Mouse (Mus musculus): ENCODE measurements around the gene Zfp605.
"Not testable (repeated sequence)": the region's sequence is repeated elsewhere in the genome, so short reads cannot be mapped to it uniquely, and the experiment has no call there.

Gene Zfp605

GRCm38 (mm10) chr5:110109991-110110441, at the start of gene Zfp605:
Gene Zfp605, plus strand, starts transcription at chr5:110110092.
- peak; percentile 80 to 84 for DNase-seq (ENCODE audit: low spot score in 2 of 2)

- not testable (repeated sequence) for DNase-seq (ENCODE audit: low spot score in 2 of 2)
Observed at GRCm38 (mm10) chr5:110072413-110072812, 37.5 kb upstream of the Zfp605 start, which contains the start of gene Gm17655. Gene Gm17655, minus strand, starts transcription at chr5:110072513.

DNA sequence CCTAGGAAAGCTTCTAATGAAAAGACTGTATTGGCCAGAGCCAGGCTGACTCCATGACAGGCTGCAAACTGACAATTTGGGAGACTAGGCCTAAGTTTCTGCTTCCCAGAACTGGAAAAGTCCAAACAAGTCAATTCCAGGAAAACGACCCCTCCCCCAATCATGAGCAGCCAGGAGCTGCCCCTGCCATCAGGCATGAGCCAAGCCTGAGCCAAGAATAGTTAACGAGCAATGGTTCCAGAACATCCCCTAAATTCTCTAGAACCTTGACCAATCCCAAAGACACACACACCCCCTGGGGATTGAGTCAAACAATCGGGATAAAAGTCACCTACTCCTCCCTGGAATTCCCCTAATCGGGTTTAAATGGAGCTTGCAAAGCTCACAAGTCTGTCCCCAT, 26.9 kb upstream of the Zfp605 start:
- no peak for DNase-seq (ENCODE audit: low spot score in 2 of 2)

- no peak for DNase-seq (ENCODE audit: low spot score in 2 of 2)
Observed at GRCm38 (mm10) chr5:110086161-110086866, 23.6 kb upstream of the Zfp605 start.

DNA sequence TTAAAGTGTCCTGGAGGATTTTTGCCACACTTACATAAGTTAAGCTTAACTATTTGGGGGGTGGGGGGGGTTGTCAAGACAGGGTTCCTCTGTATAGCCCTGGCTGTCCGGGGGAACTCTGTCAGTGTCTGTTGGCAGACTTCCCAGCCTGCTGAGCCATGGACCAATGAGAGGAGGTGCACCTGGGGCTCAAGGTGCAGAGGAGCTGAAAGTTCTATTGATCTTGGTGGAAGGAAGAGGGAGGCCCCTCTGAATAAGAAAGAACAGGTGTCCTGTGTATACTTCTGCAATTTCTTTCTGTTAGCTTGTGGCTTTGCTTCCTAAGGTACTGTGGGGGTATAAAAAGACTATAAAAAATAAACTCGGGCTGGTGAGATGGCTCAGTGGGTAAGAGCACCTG, 18.3 kb upstream of the Zfp605 start:
- DNase-seq (ENCODE audit: low spot score in 2 of 2) = no peak

DNA sequence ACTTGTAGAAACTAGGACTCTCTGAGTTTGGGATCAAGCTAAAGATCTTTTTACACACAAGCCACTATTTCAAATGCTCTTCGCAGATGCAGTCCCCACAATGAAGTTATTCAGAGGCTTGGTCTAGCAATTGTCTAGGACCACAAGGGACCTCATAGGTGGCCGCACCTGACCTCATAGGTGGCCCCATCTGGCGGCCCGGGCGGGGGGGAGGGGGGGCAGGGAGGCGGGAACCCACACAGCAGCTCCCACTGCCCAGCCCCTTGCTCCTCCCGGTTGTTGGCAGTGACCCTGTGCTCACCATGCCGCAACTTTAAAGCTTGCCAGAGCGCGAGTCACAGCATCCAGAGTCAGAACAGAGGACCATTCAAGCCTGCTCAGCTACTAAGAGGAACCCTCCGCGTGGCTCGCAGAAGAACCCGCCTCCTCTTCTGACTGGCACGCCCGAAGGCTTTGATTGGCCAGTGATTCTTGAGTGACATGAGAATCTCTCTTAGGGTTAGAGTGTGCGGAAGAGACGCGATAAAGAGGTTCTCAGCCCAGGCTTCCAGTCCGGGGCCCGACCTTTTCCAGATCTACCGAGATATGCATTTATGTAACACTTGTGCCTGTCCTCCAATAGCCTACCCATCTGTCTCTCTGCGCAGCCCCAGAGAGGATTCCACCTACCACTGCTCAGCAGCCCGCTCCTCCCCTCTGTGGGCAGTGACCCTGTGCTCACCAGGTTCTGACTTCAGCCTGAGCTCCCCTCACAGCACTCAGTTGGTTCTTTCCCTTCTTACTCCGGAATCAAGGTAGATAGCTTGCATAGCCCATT, 15.7 kb upstream of the Zfp605 start, which contains the start of gene Gm35315:
TSS of gene Gm35315 (minus strand) at position 391 of the 817 bp plus-strand sequence.
- peak; percentile 76 to 86 for DNase-seq (ENCODE audit: low spot score in 2 of 2)

DNA sequence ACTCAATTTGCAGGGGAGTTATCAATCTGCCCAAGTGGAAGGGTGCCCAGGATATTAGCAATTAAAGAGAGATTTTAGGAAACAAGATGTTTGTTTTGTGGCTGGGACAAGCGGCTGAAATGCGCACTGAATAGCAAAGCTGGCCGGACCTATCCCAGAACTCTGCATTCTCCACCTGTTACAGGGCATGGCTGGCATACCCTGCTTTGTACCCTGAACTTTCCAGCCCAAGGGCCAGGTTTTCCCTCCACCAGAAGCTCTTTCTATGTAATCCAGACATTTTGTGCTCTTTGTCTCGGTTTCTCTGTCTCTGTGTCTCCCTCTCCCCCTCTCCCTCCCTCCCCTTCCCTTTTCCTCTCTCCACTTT, 15.1 kb upstream of the Zfp605 start:
- DNase-seq (ENCODE audit: low spot score in 2 of 2) = no peak

DNA sequence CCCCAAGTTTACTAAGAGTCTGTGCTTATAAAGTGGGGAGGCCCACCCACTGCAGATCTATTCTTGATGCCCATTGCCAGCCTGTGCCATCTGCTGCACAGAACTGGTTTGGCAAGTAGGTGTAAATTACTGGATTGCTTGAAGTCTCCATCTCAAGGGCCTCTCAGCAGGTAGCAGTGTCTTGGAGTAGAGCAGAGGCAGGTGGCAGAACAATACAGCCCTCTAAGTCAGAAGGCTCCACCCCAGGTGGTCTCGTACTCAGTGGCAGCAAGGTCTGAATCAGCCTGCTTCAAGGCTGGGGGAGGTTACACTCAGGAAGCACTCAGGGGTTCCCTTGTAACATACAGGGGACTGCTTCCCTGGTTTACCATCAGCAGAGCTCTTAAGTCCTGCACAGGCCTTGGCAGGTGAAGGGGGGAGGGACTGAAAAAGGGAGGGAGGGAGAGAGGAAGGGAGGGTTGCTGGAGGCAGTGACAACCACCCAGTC, 10.9 kb upstream of the Zfp605 start:
- DNase-seq (ENCODE audit: low spot score in 2 of 2) = no peak

DNA sequence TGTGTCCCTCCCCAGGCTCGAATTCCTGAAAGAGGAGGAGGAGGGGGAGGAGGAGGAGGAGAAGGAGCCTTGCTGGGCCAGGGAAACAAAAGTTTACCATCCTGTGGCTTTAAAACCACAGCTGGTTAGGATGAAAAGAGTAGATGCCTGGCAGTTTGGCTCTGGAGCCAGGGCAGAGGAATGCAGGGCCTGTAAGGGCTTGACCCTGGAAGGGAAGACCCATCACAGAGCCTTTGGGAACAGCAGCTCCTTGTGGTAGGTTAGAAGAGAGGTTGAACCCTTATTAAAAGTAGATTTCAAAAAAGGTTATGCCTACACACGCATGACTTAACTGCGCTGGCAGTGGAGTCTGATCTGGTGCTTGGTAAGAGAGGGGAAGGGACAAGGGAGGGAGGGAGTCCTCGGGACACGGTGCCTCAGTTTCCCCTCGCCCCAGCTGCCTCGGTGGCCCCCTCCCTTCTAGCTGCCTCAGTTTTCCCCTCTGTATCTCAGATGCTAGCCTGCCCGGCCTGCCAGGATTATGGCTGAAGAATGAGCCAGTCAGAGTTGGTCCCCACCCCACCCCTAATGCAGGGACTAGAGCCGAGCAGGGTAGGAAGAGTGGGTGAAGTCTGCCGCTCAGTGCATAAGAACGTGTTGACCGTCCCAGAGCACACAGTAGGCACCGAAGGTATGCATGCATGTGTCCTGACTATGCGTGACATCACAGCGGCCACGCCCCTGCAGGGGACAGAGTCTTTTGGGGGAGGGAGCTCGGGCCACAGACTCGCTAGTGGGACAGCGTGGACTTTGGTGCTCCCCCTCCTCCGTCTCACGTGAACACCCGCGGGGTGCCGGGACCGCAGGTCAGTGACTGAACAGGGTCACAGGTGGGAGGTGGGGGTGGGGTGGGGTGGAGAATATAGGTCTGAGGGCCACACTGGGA, 10.0 kb upstream of the Zfp605 start, which contains the start of gene Plcxd1:
TSS of gene Plcxd1 (plus strand) at position 314 of the 925 bp plus-strand sequence.
- DNase-seq (ENCODE audit: low spot score in 2 of 2) = no peak

DNA sequence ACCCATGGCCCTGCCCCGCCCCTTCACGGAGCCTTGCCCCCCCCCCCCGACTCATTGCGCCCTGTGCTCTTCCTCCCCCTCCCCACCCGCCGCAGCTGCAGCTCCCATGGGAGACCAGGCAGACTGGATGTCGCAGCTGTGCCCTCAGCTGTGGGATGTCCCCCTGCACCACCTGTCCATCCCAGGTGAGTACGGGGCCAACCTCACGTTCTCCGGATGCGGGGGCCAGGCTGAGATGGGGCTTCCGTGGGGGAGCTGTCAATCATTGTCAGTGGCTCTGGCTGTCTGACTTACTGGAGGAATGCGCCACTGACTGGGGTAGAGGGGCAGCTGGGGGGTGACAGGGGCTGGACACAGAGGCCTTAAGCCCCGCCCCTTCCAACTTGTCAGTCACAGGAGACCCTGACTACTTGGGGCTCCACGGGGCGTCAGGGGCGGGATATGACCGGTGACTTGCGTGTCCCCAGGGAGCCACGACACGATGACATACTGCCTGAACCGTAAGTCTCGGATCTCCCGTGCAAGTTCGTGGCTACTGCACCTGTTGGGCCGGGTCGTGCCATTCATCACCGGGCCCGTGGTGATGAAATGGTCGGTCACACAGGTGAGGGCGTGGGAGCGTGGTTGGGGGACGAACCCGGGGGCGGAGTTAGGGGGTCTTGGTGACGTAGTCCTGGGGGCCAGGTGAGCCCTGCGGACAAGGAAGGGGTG, 8.8 kb upstream of the Zfp605 start:
- DNase-seq (ENCODE audit: low spot score in 2 of 2) = no peak

GRCm38 (mm10) chr5:110101716-110102347, 8.1 kb upstream of the Zfp605 start:
- DNase-seq (ENCODE audit: low spot score in 2 of 2) = no peak

- no peak for DNase-seq (ENCODE audit: low spot score in 2 of 2)
Observed at GRCm38 (mm10) chr5:110102429-110102828, 7.5 kb upstream of the Zfp605 start.

GRCm38 (mm10) chr5:110102853-110103625, 6.9 kb upstream of the Zfp605 start:
- no peak for DNase-seq (ENCODE audit: low spot score in 2 of 2)

- no peak for DNase-seq (ENCODE audit: low spot score in 2 of 2)
Observed at GRCm38 (mm10) chr5:110103901-110104615, 5.8 kb upstream of the Zfp605 start.

DNA sequence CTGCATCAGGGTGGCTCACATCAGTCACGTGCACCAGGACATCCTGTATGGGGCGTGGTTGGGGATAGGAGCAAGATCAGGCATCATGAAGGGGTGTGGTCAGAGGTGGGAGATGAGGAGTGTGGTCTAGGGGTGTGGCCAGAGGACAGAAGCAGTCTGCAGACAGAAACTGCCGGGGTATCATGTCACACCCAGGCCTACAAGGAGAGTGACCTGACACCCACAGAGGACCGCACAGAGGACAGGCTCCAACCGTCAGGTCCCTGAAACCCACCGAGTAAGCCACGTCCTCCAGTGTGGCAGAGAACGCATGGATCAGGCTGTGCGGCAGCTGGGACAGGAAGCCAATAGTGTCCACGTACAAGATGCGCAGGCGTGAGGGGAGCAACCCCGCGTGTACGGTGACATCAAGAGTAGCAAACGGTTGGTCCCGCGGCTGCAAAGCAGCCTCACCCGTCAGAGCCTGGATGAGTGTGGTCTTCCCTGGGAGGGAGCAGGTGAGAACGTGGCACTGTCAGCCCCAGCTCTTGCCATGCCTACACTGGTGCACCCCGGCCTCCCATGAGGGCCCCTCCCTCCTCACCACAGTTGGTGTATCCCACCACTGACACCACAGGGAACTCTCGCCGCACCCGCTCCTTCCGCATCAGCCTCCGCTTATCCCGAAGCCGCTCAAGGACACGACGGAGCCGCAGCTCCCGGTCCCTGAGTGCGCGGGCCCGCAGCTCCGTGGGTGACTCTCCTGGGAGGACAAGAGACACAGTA, 5.1 kb upstream of the Zfp605 start:
- no peak for DNase-seq (ENCODE audit: low spot score in 2 of 2)

DNA sequence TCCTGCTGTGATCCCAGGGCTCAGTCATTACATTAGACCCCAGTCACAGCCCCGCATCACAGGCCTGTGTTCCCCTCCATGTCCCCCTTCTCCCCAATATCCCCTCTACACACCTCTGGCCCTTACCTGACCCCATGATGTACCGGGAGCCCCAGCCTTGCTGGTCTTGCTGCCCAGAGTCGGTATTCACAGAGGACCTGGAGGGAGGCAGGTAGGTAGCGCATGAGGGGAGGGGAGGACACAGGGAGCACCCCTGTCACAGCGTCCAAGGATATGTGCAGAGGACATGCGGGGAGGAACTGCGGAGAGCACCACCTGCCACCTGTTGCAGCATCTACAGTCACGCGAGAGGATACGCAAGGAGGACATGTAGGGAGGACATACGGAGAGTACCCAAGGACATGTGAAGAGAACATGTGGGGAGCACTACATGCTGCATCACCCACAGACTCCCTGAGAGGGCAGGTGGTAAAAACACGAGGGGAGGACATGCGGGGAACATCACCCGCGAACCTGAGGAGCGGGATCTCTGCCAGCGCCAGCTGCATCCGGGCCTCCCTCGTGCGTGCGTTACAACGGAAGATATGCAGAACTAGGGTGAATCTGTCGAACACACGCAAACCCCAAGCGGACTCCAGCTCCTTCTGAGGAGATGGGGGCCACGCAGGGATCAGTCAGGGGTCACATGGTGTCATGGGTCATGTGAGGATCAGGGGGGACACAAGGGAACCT, 3.6 kb upstream of the Zfp605 start:
- no peak for DNase-seq (ENCODE audit: low spot score in 2 of 2)

DNA sequence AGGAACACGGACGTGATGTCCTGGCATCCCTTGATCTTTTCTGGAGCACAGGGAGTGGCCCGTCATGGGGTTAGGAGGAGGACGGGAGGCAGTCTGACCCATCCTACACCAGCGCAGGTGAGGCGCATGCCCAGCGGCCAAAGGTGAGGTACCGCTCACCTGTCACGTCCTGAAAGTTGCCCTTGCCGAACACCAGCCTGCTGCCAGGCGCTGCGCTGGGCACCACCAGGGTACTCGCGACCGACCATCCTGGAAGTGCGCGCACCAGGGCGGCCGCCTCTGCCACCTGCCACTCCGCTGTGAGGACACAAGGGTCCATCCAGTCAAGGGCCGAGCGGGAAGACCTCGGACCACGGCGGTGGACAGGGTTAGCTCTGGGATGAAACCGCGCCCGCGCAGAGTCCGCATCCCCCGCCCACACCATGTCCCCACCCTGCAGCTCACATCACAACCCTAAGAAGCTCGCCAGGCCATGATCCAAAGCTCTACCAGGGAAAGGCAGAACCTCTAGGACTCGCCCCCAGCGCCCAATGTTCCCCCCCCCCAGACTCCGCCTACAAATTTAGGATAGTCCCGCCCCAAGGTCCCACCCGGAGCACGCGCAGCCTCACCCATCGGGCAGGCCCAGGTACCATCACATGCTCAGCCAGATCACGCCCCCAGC, 2.9 kb upstream of the Zfp605 start:
- no peak for DNase-seq (ENCODE audit: low spot score in 2 of 2)

All from urinary bladder, postnatal 36 days (tissue).